In the genomic region with DNA sequence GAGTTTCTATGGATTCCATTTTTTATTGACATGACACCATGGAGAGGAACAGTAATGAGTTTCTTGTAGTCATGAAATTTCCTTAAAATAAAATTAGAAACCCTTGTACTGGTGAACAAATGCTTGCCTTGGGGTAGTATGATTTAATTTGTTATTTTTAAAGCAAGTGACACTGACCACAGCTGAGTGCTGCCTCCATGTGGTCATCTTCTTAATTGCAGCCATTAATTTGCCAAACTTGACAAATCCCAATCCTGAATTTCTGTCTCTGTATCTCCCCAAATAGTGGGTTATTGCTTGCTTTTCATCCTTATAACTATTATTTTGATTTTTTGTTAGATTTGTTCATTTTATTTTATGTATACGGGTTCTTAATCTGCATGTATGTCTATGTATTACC, we compare ENCODE assay signal across 9 mouse cellular contexts. TPM values are rescaled to one million over a fixed set of nuclear protein-coding genes. Genes with fewer than 3 reads are reported as not detected.
DNase-seq lines count a peak whose midpoint lies in the region; ATAC-seq and TF ChIP-seq lines count a peak whose summit lies in the region.
"Had no signal": no experiment of that assay in that cellular context is flagged by ENCODE, and none has a peak within 500 bp of the region (broad histone marks: within the 10 kb centered on the region; RNA-seq: fewer than 3 reads in every experiment).

No protein-coding gene starts in this region.

- H3K27me3 ChIP-seq in kidney, postnatal 0 days (ENCODE audit: insufficient read depth, low read length) = no peaks in the 10 kb centered on the region
- H3K27me3 ChIP-seq in kidney, embryonic 16.5 days (ENCODE audit: insufficient read depth, low read length) = no peaks in the 10 kb centered on the region
- H3K27me3 ChIP-seq in stomach, postnatal 0 days (ENCODE audit: control insufficient read depth, insufficient read depth, low read length) = no peaks in the 10 kb centered on the region
- H3K27me3 ChIP-seq in midbrain, embryonic 13.5 days = no peaks in the 10 kb centered on the region

- no peak overlapping the region for H3K27ac ChIP-seq in kidney, postnatal 0 days
- H3K27ac ChIP-seq in kidney, embryonic 16.5 days (ENCODE audit: low read length) = no peak overlapping the region
- H3K27ac ChIP-seq in stomach, postnatal 0 days (replicated peaks) = no peak overlapping the region
- H3K27ac ChIP-seq in midbrain, embryonic 13.5 days = no peak overlapping the region

- H3K4me3 ChIP-seq in kidney, postnatal 0 days (replicated peaks; ENCODE audit: low read depth, low read length) = no peak overlapping the region
- H3K4me3 ChIP-seq in kidney, embryonic 16.5 days (ENCODE audit: low read length) = no peak overlapping the region
- no peak overlapping the region for H3K4me3 ChIP-seq in stomach, postnatal 0 days (ENCODE audit: low read depth, low read length)
- no peak overlapping the region for H3K4me3 ChIP-seq in midbrain, embryonic 13.5 days (replicated peaks)

- H3K4me2 ChIP-seq in kidney, postnatal 0 days (ENCODE audit: low read length) = no peak overlapping the region
- H3K4me2 ChIP-seq in kidney, embryonic 16.5 days (replicated peaks; ENCODE audit: low read depth, low read length) = no peak overlapping the region
- no peak overlapping the region for H3K4me2 ChIP-seq in stomach, postnatal 0 days (replicated peaks; ENCODE audit: low read depth)
- H3K4me2 ChIP-seq in midbrain, embryonic 13.5 days (replicated peaks) = no peak overlapping the region

- H3K9ac ChIP-seq in kidney, postnatal 0 days (ENCODE audit: low read depth, low read length) = no peak overlapping the region
- H3K9ac ChIP-seq in kidney, embryonic 16.5 days (replicated peaks; ENCODE audit: low read length) = no peak overlapping the region
- H3K9ac ChIP-seq in stomach, postnatal 0 days (ENCODE audit: low read length) = no peak overlapping the region
- no peak overlapping the region for H3K9ac ChIP-seq in midbrain, embryonic 13.5 days (replicated peaks)

- WGBS in kidney, postnatal 0 days = 52% methylated on average over 1 of the region's 1 CpGs
- 66% methylated on average over 1 of the region's 1 CpGs for WGBS in kidney, embryonic 16.5 days
- WGBS in stomach, postnatal 0 days = 47% methylated on average over 1 of the region's 1 CpGs
- 56% methylated on average over 1 of the region's 1 CpGs for whole genome bisulfite sequencing in midbrain, embryonic 13.5 days

- no peak for TF ChIP-seq EP300 in stomach, postnatal 0 days (optimal IDR thresholded peaks at IDR 0.05)

- peak; percentile 61 for TF ChIP-seq CTCF in kidney, postnatal 0 days (IDR thresholded peaks at IDR 0.05; ENCODE audit: low read depth)
- TF ChIP-seq CTCF in stomach, postnatal 0 days (IDR thresholded peaks at IDR 0.05; ENCODE audit: low read depth) = peak; percentile 64

- no peaks in the 10 kb centered on the region for H3K4me1 ChIP-seq in kidney, postnatal 0 days (replicated peaks; ENCODE audit: insufficient read depth, low read length)
- no peaks in the 10 kb centered on the region for H3K4me1 ChIP-seq in kidney, embryonic 16.5 days (ENCODE audit: insufficient read depth, low read length)
- no peaks in the 10 kb centered on the region for H3K4me1 ChIP-seq in stomach, postnatal 0 days (replicated peaks; ENCODE audit: control insufficient read depth, insufficient read depth)
- no peaks in the 10 kb centered on the region for H3K4me1 ChIP-seq in midbrain, embryonic 13.5 days (replicated peaks)

- H3K9me3 ChIP-seq in kidney, postnatal 0 days (replicated peaks; ENCODE audit: low read length) = no peaks in the 10 kb centered on the region
- H3K9me3 ChIP-seq in kidney, embryonic 16.5 days (ENCODE audit: low read length) = no peaks in the 10 kb centered on the region
- no peaks in the 10 kb centered on the region for H3K9me3 ChIP-seq in stomach, postnatal 0 days (ENCODE audit: control insufficient read depth, low read length)
- no peaks in the 10 kb centered on the region for H3K9me3 ChIP-seq in midbrain, embryonic 13.5 days

- ATAC-seq in kidney, postnatal 0 days (replicated peaks; ENCODE audit: low FRiP score, low read depth) = no peak
- ATAC-seq in kidney, embryonic 16.5 days (ENCODE audit: low FRiP score, low TSS enrichment) = no peak
- ATAC-seq in stomach, postnatal 0 days (ENCODE audit: low FRiP score, low TSS enrichment) = no peak
- no peak for ATAC-seq in midbrain, embryonic 13.5 days

- no peak for DNase-seq in kidney, postnatal 0 days (ENCODE audit: low spot score)
- DNase-seq in urinary bladder, postnatal 14 days (ENCODE audit: low spot score) = peak; percentile 4
- no peak for DNase-seq in urinary bladder, postnatal 25 days (ENCODE audit: low spot score)
- DNase-seq in cerebellum, postnatal 10 days = peak; percentile 58 to 70
- no peak for DNase-seq in stomach, postnatal 0 days (ENCODE audit: low spot score)
- DNase-seq in frontal cortex, postnatal 25 days (ENCODE audit: low spot score in 2 of 2) = no peak
- DNase-seq: spleen, adult 18-20 months had no signal

- no peaks in the 10 kb centered on the region for H3K36me3 ChIP-seq in kidney, postnatal 0 days (ENCODE audit: insufficient read depth, low read length)
- H3K36me3 ChIP-seq in kidney, embryonic 16.5 days (ENCODE audit: insufficient read depth, low read length) = no peaks in the 10 kb centered on the region
- no peaks in the 10 kb centered on the region for H3K36me3 ChIP-seq in stomach, postnatal 0 days (ENCODE audit: control insufficient read depth, insufficient read depth, low read length)
- H3K36me3 ChIP-seq in midbrain, embryonic 13.5 days = no peaks in the 10 kb centered on the region

RNA-seq across cellular contexts. Expression of gene Unc13c, which starts 59.7 kb away (rescaled TPM):
- 0.68 and 0.73 TPM in 2 replicates for polyA plus RNA-seq in kidney, postnatal 0 days (2015; fragmentation: Nextera tagmentation; extraction: Ambion mirVana)
- polyA plus RNA-seq in kidney, embryonic 16.5 days (2015; fragmentation: Nextera tagmentation; extraction: Ambion mirVana) = 0.41 and 0.59 TPM in 2 replicates
- polyA plus RNA-seq in stomach, postnatal 0 days (2015; fragmentation: Nextera tagmentation; extraction: Ambion mirVana) = 0.92 and 0.93 TPM in 2 replicates
- polyA plus RNA-seq in midbrain, embryonic 13.5 days (2015; fragmentation: Nextera tagmentation; extraction: Ambion mirVana) = 1.4 and 1.6 TPM in 2 replicates

Comparison
In these comparisons a context has a peak if more than half of its experiments do, and no peak if none do; other contexts are left out.
1. DNase-seq: peak in urinary bladder, postnatal 14 days (single experiment) and cerebellum, postnatal 10 days (2 of 2); none in kidney, postnatal 0 days (single experiment), urinary bladder, postnatal 25 days (single experiment), stomach, postnatal 0 days (single experiment) and frontal cortex, postnatal 25 days (0 of 2).